Mouse (Mus musculus): ENCODE data around the gene 1700023F06Rik. TPM values are rescaled to one million over a fixed set of nuclear protein-coding genes. Genes with fewer than 3 reads are reported as not detected.

1700023F06Rik gene
- polyA plus RNA-seq, 2 experiments = 0.57 to 0.88 TPM

DNA sequence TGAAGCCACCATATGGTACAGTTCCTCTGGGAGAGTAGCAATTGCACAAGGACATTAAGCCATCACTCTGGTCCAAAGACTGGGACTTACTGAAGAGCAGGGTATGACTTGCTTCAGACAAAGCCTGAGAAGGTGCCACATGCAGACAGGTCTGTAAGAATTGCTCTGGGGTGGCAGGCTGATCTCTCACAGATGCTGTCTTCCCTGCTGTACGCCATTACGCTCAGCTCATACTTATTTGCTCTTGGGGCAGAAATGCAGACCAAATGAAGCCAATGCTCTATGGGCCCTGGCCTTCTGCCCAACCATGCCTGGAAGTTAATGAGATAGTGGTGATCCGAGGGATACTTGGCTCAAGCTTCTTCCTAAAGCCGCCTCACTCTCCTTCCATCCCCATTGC is 36.5 kb upstream of the 1700023F06Rik start:
- DNase-seq (ENCODE audit: low spot score) = no peak
- H3K9me3 ChIP-seq (ENCODE audit: control insufficient read depth, low read length) = no peaks in the 10 kb centered on the region
- no peak overlapping the region for H3K9ac ChIP-seq (ENCODE audit: low read depth, low read length, severe bottlenecking)
- peaks cover 17% of the 10 kb centered on the region for H3K36me3 ChIP-seq (ENCODE audit: control insufficient read depth, insufficient read depth, low read length)
- H3K4me3 ChIP-seq (replicated peaks; ENCODE audit: low read length) = no peak overlapping the region
- no peak for TF ChIP-seq POLR2A (IDR thresholded peaks at IDR 0.05; ENCODE audit: borderline replicate concordance, extremely low read depth, insufficient read depth, insufficient read length)
- ATAC-seq (ENCODE audit: low FRiP score, low read depth) = no peak
- H3K27ac ChIP-seq (replicated peaks; ENCODE audit: low read depth, low read length) = no peak overlapping the region
- H3K4me2 ChIP-seq (replicated peaks; ENCODE audit: low read depth, low read length, severe bottlenecking) = no peak overlapping the region
- peaks cover 46% of the 10 kb centered on the region for H3K4me1 ChIP-seq (ENCODE audit: control insufficient read depth, insufficient read depth, low read length)
- WGBS = 76% methylated on average over 4 of the region's 4 CpGs
- no peaks in the 10 kb centered on the region for H3K27me3 ChIP-seq (ENCODE audit: control insufficient read depth, insufficient read depth, low read length)

DNA sequence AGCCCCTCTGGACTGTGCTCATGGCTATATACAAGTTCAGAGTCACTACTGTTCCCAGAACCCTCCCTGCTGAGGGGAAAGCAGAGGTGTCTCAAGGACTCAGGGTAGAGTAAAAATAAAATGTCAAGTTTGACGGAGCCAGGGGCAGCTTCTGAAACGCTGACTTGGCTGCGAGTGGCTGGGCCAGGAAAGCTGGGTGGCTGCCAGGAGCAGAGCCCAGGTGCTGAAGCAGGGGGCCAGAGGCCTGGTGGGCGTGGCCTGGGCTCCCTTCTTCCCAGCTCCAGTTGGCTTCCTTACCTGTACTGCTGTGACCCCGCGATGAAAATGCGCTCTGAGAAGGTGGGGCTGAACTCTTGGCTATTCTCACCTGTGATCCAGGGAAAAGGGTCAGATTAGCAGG is 32.4 kb upstream of the 1700023F06Rik start:
- Histone ChIP-seq H3K36me3 (ENCODE audit: control insufficient read depth, insufficient read depth, low read length) (peaks cover 49% of the 10 kb centered on the region), H3K9me3 (ENCODE audit: control insufficient read depth, low read length) (no peaks in the 10 kb centered on the region), H3K4me3 (replicated peaks; ENCODE audit: low read length) (no peak overlapping the region), H3K4me1 (ENCODE audit: control insufficient read depth, insufficient read depth, low read length) (peaks cover 16% of the 10 kb centered on the region), H3K27ac (replicated peaks; ENCODE audit: low read depth, low read length) (0 out of 2 replicates have a peak overlapping the region, but pooled peaks have one; percentile 13), H3K4me2 (replicated peaks; ENCODE audit: low read depth, low read length, severe bottlenecking) (no peak overlapping the region), H3K9ac (ENCODE audit: low read depth, low read length, severe bottlenecking) (0 out of 2 replicates have a peak overlapping the region, but pooled peaks have one; percentile 12), H3K27me3 (ENCODE audit: control insufficient read depth, insufficient read depth, low read length) (no peaks in the 10 kb centered on the region)
- WGBS = 29% methylated on average over 7 of the region's 7 CpGs
- ATAC-seq (ENCODE audit: low FRiP score, low read depth) (no peak), DNase-seq (ENCODE audit: low spot score) (peak; percentile 63)
- no peak for TF ChIP-seq POLR2A (IDR thresholded peaks at IDR 0.05; ENCODE audit: borderline replicate concordance, extremely low read depth, insufficient read depth, insufficient read length)

DNA sequence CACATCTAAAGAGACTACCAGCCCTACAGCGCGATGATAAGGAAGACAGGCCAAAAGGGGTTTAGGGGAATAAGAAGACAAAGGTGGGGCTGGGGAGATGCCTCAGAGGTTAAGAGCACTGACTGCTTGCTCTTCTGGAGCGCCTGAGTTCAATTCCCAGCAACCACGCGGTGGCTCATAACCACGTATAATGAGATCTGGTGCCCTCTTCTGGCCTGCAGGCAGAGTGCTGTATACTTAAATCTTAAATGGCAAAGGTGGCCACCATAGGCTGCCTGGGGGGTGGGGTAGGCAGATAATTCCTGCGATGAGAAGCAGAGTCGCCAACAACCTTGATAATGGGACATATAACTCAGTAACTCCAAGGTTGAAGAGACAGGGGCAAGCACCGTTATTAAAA is 29.4 kb upstream of the 1700023F06Rik start:
- WGBS = 75% methylated on average over 9 of the region's 9 CpGs
- Histone ChIP-seq H3K36me3 (ENCODE audit: control insufficient read depth, insufficient read depth, low read length) (peaks cover 46% of the 10 kb centered on the region), H3K9me3 (ENCODE audit: control insufficient read depth, low read length) (no peaks in the 10 kb centered on the region), H3K9ac (ENCODE audit: low read depth, low read length, severe bottlenecking) (no peak overlapping the region), H3K27me3 (ENCODE audit: control insufficient read depth, insufficient read depth, low read length) (no peaks in the 10 kb centered on the region), H3K4me2 (replicated peaks; ENCODE audit: low read depth, low read length, severe bottlenecking) (no peak overlapping the region), H3K27ac (replicated peaks; ENCODE audit: low read depth, low read length) (no peak overlapping the region), H3K4me3 (replicated peaks; ENCODE audit: low read length) (no peak overlapping the region), H3K4me1 (ENCODE audit: control insufficient read depth, insufficient read depth, low read length) (peaks cover 15% of the 10 kb centered on the region)
- no peak for TF ChIP-seq POLR2A (IDR thresholded peaks at IDR 0.05; ENCODE audit: borderline replicate concordance, extremely low read depth, insufficient read depth, insufficient read length)
- DNase-seq (ENCODE audit: low spot score) (no peak), ATAC-seq (ENCODE audit: low FRiP score, low read depth) (no peak)

DNA sequence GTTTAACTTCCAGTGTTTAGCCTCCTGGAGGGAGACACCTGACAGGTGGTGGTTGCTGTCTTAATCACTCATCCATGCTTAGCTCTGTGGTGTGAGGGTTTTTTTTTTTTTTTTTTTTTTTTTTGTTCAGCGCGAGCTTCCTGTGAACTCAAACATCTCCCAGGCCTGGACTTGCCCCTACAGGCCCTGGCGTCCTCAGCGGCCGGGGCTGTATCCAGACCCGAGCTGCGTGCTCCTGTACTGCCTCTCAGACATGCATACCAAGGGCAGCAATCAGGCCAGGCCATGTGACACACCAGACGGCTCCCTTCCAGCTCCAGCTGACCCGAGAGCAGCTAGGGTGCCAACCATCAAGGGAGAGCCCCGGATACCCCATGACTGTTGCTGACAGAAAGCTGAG is 28.5 kb upstream of the 1700023F06Rik start:
- no peak for DNase-seq (ENCODE audit: low spot score)

DNA sequence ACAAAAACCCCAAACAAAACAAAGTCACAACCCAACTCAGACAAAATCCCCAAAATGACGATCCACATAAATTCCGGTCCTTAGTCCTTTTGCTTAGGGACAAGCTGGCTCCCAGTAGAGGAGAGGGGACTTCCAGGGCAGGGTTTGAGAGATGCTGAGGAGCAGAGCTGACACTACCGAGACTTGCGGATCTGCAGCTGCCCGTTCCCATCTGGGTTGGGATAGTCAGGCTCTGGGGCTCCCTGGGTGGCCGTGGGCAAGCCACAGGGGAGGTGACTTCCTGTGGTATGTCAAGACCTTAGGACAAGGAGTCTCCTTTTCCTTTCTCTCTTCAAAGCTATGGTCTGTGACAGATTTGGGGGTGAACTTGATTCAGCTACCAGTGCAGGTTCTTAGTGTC is 28.1 kb upstream of the 1700023F06Rik start:
- no peak overlapping the region for H3K27ac ChIP-seq (replicated peaks; ENCODE audit: low read depth, low read length)
- H3K9me3 ChIP-seq (ENCODE audit: control insufficient read depth, low read length) = no peaks in the 10 kb centered on the region
- peaks cover 45% of the 10 kb centered on the region for H3K36me3 ChIP-seq (ENCODE audit: control insufficient read depth, insufficient read depth, low read length)
- DNase-seq (ENCODE audit: low spot score) = no peak
- no peak for ATAC-seq (ENCODE audit: low FRiP score, low read depth)
- H3K4me3 ChIP-seq (replicated peaks; ENCODE audit: low read length) = no peak overlapping the region
- no peak overlapping the region for H3K4me2 ChIP-seq (replicated peaks; ENCODE audit: low read depth, low read length, severe bottlenecking)
- no peak overlapping the region for H3K9ac ChIP-seq (ENCODE audit: low read depth, low read length, severe bottlenecking)
- no peak for TF ChIP-seq POLR2A (IDR thresholded peaks at IDR 0.05; ENCODE audit: borderline replicate concordance, extremely low read depth, insufficient read depth, insufficient read length)
- no peaks in the 10 kb centered on the region for H3K27me3 ChIP-seq (ENCODE audit: control insufficient read depth, insufficient read depth, low read length)
- whole genome bisulfite sequencing = 71% methylated on average over 6 of the region's 6 CpGs
- peaks cover 15% of the 10 kb centered on the region for H3K4me1 ChIP-seq (ENCODE audit: control insufficient read depth, insufficient read depth, low read length)

More for the DNA sequence above, 28.5 kb upstream of the 1700023F06Rik start:
- Histone ChIP-seq H3K4me1 (ENCODE audit: control insufficient read depth, insufficient read depth, low read length) (peaks cover 15% of the 10 kb centered on the region), H3K36me3 (ENCODE audit: control insufficient read depth, insufficient read depth, low read length) (peaks cover 48% of the 10 kb centered on the region), H3K4me3 (replicated peaks; ENCODE audit: low read length) (no peak overlapping the region), H3K9ac (ENCODE audit: low read depth, low read length, severe bottlenecking) (no peak overlapping the region), H3K27ac (replicated peaks; ENCODE audit: low read depth, low read length) (no peak overlapping the region), H3K4me2 (replicated peaks; ENCODE audit: low read depth, low read length, severe bottlenecking) (no peak overlapping the region), H3K27me3 (ENCODE audit: control insufficient read depth, insufficient read depth, low read length) (no peaks in the 10 kb centered on the region), H3K9me3 (ENCODE audit: control insufficient read depth, low read length) (no peaks in the 10 kb centered on the region)
- WGBS = 74% methylated on average over 10 of the region's 10 CpGs
- no peak for TF ChIP-seq POLR2A (IDR thresholded peaks at IDR 0.05; ENCODE audit: borderline replicate concordance, extremely low read depth, insufficient read depth, insufficient read length)
- no peak for ATAC-seq (ENCODE audit: low FRiP score, low read depth)

DNA sequence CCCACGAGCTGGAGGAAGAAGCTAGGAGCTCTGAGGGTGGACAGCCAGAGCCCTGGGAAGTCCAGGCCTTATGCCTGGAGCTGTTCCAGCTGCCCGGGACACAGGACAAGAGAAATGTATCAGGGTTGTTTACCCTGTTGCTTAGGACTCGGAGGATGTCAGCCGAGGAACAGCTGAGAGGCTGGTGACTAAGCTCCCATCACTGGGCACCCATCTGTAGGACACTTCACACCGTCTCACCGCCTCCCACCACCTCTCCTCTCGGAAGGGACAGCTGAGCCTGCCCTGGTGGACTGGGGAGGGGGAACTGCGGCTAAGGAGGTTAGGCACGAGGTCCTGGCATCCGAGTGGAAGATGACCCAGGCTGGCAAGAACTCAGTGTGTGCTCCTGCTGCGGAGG is 27.3 kb upstream of the 1700023F06Rik start:
- Histone ChIP-seq H3K9me3 (ENCODE audit: control insufficient read depth, low read length) (no peaks in the 10 kb centered on the region), H3K27me3 (ENCODE audit: control insufficient read depth, insufficient read depth, low read length) (no peaks in the 10 kb centered on the region), H3K27ac (replicated peaks; ENCODE audit: low read depth, low read length) (no peak overlapping the region), H3K4me1 (ENCODE audit: control insufficient read depth, insufficient read depth, low read length) (peaks cover 8% of the 10 kb centered on the region), H3K36me3 (ENCODE audit: control insufficient read depth, insufficient read depth, low read length) (peaks cover 50% of the 10 kb centered on the region), H3K4me2 (replicated peaks; ENCODE audit: low read depth, low read length, severe bottlenecking) (no peak overlapping the region), H3K9ac (ENCODE audit: low read depth, low read length, severe bottlenecking) (no peak overlapping the region), H3K4me3 (replicated peaks; ENCODE audit: low read length) (no peak overlapping the region)
- DNase-seq (ENCODE audit: low spot score) = no peak
- no peak for TF ChIP-seq POLR2A (IDR thresholded peaks at IDR 0.05; ENCODE audit: borderline replicate concordance, extremely low read depth, insufficient read depth, insufficient read length)
- 71% methylated on average over 11 of the region's 11 CpGs for WGBS
- ATAC-seq (ENCODE audit: low FRiP score, low read depth) = peak; percentile 38; the same call in 1 of the 2 replicates

All from limb, embryonic 14.5 days (tissue).